Mouse (Mus musculus) B cell, adult 62 days (primary cell): ENCODE data around the gene Pnpla2. TPM values are rescaled to one million over a fixed set of nuclear protein-coding genes. Genes with fewer than 3 reads are reported as not detected.

ENCODE experiments used
- total RNA-seq: library from RNA; stranded (reverse); gene quantifications from 4 replicates; pipeline ENCODE4 v1.2.4, GENCODE M21; 2023

Pnpla2 gene
- 48.4 to 57.9 TPM (median 51.2 TPM) in 4 replicates for total RNA-seq

DNA sequence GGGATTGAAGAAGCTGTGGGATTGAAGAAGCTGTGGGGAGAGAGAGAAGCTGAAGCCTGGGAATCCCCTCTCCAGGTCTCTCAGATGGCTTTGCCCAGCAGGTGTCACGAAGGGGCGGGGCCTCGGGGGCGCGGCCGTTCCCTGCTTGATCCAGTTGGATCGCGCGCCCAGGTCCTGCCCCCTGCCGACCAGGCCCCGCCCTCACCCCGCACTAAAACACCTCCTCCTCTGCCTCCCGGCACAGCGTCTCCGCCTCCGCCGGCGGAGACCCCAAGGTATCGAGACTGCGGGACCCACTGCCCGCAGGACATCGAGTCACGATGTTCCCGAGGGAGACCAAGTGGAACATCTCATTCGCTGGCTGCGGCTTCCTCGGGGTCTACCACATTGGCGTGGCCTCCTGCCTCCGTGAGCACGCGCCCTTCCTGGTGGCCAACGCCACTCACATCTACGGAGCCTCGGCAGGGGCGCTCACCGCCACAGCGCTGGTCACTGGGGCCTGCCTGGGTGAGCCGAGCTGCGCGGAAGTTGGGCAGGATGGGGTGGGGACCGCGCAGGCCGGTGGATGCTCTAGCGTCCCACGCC is at the start of gene Pnpla2:
Gene Pnpla2 (plus strand): TSS at position 232 of the 585 bp plus-strand sequence.

DNA sequence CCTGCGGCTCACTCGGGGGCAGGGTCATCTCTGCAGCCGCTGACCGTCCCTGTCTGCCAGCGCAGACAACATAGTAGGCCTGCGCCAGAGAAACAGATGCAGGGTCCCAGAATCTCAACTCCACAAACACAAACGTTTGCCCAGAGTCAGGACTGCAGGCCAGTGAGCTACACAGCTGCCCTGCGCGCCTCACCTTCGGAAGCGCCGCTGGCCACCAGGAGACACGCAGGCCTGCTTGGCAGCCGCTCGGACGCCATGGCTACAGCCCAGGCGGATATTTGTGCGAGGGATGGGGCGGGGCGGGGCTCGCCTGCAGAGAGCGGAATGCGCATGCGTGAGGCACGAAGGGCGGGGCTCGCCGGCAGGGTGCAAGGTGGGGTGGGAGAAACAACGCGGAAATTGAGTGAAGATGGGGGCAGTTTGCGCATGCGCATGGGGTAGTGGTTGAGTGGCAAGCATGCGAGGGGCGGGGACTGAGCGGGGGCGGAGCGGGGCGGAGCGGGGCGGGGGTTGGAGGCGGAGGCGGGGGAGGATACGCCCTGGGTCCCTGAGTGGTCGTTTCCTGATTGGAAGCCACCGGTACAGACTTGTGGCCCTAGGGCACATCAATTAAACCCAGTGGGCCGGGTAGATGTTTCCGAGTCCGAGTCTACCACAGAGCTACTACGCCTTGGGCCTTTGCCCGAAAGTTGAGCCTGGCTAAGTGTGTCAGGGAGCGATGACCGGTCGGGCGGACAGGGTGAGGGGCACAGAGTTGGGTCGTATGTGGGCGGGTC is 41.0 kb upstream of the Pnpla2 start, which contains the start of gene Gatd1:
Gene Gatd1 (minus strand): TSS at position 328 of the 776 bp plus-strand sequence.

DNA sequence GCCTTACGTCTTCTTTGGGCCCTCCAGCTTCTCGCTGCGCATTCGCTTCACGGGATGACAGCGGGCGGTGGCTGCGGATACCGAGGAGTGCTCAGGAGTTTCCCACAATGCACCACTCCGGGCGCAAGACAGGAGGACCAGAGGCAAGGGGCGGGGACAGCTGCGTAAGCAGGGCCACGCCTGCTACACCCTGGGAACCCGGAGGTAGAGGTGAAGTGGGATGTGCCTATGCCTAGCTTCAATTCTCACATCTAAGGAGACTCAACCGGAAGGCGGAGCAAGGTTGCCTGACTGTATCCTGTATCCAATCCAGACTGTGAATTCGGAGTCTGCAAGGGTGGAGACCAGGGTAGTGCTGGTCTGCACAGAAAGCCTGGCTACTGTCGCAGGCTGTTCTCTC is 25.7 kb upstream of the Pnpla2 start, which contains the start of gene Cend1:
Gene Cend1 (minus strand): TSS at position 182 of the 400 bp plus-strand sequence.

DNA sequence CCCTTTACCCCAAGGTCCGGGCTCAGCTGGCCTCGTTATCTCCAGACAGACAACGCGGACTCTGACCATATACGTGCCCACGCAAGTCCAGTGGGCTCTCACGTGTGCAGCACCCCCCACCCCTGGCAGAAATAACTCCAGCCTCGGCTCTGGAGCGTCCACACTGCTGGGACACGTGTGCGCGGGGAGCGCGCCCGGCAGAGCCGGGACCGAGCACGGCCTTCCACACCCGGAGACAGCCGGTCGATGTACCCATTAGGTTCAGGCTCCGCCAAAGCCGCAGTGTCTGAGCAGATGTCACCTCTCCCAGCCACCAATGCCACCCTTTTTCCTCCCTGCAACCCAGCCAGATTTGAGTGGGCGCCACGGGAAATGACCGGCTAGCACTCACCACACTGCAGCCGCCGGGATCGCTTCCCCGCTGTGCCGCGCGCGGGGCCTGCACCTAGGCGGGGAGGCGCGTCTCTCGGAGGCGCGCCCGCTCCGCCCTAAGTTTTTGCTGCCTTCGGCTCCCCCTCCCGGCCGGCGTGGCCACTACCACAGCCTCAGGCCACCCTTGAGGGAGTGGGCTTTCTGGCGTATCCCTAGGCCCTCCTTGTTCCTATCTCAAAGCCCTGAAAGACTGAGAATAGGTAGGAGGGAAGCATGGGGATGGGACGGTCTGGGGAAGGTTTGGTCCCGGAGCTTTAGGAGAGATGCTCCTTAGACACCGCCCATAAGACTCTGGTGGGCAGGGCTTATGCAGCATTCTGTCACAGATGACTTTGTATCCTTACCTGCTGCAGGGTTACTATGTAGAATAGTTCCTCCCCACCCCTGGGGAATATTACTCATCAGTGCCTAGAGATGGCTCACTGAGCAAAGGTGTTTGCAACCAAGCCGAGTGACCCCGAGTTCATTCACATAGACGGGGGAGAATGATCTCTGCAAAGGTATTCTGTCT is 17.5 kb upstream of the Pnpla2 start, which contains the start of gene Slc25a22:
Gene Slc25a22 (minus strand): TSS at position 715 of the 943 bp plus-strand sequence.

DNA sequence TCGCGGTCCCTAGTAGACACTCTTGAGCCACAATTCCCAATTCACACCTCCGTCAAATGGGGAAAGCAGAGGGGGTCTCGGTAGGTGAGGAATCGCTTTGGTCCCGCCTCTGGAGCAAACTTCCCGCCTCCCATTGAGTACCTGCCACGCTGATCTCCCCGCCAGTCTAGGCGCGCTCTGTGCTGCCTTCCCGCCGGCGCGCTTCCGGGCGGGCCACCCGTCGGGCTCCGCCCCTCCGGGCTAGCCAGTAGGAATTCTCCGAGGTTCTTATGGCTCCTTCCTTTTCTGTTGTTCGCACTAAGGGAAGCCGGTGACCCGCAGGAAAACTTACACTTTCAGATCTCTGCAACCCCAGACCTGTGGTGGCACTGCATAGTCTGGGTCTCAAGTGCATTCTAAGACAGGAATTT is 11.2 kb upstream of the Pnpla2 start, which contains the start of gene Pidd1:
Gene Pidd1 (minus strand): TSS at position 198 of the 410 bp plus-strand sequence.

DNA sequence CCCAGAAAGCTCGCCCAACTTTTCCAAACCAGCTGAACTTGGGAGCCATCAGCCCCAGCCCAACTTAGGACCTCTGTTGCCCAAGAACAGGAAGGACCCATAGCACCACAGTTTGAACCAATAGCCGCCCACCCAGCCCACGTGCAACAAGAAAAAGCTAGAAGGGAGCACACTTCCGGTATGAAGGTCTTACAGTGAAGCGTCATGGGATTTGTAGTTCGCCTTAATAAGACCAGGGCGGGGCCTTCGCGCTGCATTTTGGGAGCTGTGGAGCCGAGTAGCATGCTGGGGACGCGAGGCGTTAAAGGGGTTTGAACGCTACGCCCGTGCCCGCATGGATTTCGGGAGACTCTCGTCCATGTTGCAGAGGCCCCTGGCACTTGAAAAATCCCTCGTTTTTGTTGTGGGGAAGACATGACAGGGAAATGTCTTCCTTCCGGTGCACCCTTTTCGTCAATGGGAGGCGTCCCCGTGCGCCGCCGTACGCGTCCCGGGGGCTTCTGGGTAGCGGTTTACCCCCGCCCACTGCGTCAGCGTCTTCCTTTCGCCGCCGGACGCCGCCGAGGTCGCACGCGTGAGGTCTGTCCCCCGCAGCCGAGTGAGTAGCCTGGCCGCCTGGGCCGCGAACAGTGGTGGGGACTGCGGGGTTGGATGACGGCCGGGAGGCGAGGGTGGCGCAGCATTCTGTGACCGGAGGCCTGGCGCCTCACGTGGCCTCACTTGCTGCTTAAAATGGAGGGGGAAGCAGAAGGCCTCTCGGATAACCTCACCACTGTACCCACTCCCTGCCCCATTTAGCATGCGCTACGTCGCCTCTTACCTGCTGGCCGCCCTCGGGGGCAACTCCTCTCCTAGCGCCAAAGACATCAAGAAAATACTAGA is 7.6 kb upstream of the Pnpla2 start, which contains the start of gene Rplp2:
Gene Rplp2 (plus strand): TSS at position 261 of the 882 bp plus-strand sequence.

DNA sequence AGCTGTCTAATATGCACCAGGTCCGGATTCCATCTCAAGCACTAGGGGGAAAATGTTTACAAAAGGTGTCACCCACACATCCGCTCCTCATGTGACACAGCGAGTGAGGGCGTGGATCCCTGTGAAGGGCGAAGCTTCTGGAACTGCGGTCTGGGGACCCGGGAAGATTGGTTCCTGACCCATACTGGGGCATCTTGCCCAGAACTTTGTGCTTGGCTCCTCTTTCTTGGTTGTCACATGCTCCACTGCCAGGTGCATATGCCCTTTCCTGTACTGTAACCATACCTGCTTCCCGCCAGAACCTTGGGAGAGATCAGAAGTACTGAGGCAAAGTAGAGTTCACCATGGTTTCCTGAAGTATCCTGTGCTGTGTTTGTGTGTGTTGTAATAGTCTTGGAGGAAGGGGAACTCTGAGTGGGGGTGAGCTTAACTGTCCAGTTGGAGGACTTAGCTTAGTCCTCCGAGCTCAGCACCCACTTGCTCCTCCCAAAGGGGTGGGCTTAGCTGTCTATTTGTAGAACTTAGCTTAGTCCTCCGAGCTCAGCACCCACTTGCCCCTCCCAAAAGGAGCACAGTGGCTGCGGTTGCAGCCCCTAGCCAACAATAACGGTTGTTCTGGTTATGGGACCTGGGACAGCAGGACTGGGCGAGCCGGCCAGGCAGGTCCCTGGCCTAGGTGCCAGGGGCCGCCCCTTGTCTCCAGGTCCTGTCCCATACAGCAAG is 5.6 kb downstream of the Pnpla2 start, which contains the start of gene Cracr2b:
Gene Cracr2b (plus strand): TSS at position 704 of the 723 bp plus-strand sequence.

DNA sequence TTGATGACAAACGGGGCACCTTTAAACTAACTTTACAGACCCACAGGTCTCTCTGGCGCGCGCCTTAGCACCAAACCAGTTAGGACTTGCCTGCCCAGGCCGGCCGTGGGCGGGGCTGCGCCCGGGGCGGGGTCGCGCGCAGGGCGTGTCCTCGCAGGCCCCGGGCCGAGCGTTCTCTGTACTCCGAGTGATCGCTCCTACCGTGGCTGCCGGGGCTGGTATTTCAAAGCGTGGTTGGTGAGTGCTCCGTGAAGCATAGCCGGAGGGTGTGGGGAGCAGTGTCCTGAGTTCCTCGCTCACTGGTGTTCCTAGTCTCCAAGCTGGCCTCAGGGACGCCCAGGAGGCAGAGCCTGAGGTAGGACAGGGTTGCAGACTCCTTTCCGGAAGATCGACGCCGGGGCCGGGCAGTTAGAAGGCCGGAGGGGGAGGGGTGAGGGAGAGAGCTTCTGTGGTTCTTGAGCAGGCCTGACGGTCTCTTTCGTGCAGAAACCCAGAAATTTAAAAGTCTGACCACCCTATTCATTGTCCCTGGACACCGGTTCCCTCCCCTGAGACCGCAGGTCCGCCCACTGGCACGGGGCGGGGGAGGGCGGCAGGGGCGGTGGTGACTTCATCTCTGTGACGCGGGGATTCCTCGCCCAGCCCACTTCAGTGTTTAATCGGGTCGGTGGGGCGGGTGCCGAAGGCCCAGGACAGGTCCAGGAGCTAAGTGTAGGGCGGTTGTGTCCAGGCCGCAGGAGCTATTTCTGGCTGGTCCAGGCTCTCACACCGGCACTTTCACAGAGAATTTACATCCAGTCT is 12.4 kb downstream of the Pnpla2 start, which contains the start of gene Cd151:
Gene Cd151 (plus strand): TSS at position 163 of the 801 bp plus-strand sequence.

DNA sequence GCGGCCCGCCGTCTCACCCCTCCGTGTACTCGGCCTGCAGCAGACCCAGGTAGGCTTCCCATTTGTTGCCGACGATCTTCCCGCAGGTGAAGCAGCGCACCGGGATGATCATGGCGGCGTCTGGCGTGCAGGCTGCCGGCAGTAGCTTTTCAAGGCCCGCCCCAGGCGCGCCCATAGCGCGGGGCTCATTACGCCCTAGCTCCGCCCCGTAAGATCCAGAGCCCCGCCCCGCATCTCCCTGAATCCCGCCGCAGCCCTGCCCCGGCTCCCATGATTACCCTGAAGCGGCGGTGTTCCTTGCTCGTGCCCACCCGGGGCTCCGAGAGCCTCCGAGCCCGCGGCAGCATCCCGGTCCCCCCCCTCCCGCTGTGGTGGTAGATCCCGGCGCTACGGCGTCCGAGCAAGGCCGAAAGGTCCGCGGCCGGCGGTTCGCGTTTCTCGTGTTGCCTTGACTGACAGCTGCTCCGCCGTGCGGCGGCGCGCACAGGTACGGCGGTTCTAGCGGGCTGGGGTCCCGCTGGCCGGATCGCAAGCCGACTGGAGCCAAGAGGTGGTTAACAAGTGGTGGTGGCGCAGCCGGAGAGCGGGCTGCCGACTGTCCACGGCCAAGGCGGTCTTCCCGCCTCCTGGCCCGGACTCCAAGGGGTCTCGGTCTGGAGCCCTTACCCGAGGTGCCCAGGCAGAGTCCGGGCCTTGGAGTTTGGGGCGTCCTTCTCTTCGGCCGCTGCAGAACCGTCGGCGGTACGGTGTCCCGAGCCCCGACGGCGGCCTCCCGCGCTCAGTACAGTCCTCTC is 20.2 kb downstream of the Pnpla2 start, which contains the start of the genes Polr2l and Tspan4:
Gene Polr2l (minus strand): TSS at position 122 of the 794 bp plus-strand sequence.
Gene Tspan4 (plus strand): TSS at position 230 of the 794 bp plus-strand sequence.

Other genes starting within 250 kb of the Pnpla2 start
- gene Lmntd2, start 241.1 kb upstream of the Pnpla2 start, total RNA-seq = 3.9 to 5.0 TPM (median 4.8 TPM) in 4 replicates
- 8.9 to 16.1 TPM (median 13.3 TPM) in 4 replicates for gene Rassf7, start 239.3 kb upstream of the Pnpla2 start, total RNA-seq
- 147 to 159 TPM (median 152 TPM) in 4 replicates for gene Phrf1, start 226.4 kb upstream of the Pnpla2 start, total RNA-seq
- gene Irf7, start 188.7 kb upstream of the Pnpla2 start, total RNA-seq = 33.8 to 42.4 TPM (median 37.0 TPM) in 4 replicates
- not detected in 4 replicates for gene Cdhr5, start 178.4 kb upstream of the Pnpla2 start, total RNA-seq
- gene Sct, start 176.1 kb upstream of the Pnpla2 start, total RNA-seq = not detected in 4 replicates
- gene Drd4, start 163.2 kb upstream of the Pnpla2 start, total RNA-seq = not detected in 4 replicates
- gene Deaf1, start 127.5 kb upstream of the Pnpla2 start, total RNA-seq = 33.5 to 54.6 TPM (median 42.7 TPM) in 4 replicates
- 15.2 to 22.8 TPM (median 16.4 TPM) in 4 replicates for gene Tmem80, start 127.5 kb upstream of the Pnpla2 start, total RNA-seq
- 1.0 to 1.3 TPM in 2 of 4 replicates, not detected in the others for gene Eps8l2, start 116.3 kb upstream of the Pnpla2 start, total RNA-seq
- gene Taldo1, start 63.0 kb upstream of the Pnpla2 start, total RNA-seq = 130 to 142 TPM (median 131 TPM) in 4 replicates
- 31.5 to 40.0 TPM (median 35.3 TPM) in 4 replicates for gene Gatd1, start 41.1 kb upstream of the Pnpla2 start, total RNA-seq
- gene Cend1, start 25.7 kb upstream of the Pnpla2 start, total RNA-seq = not detected in 4 replicates
- 37.9 to 49.5 TPM (median 44.6 TPM) in 4 replicates for gene Slc25a22, start 17.3 kb upstream of the Pnpla2 start, total RNA-seq
- gene Pidd1, start 11.2 kb upstream of the Pnpla2 start, total RNA-seq = 6.9 to 9.3 TPM (median 7.8 TPM) in 4 replicates
- gene Rplp2, start 7.8 kb upstream of the Pnpla2 start, total RNA-seq = 2,356 to 2,462 TPM (median 2,431 TPM) in 4 replicates
- gene Cracr2b, start 5.9 kb downstream of the Pnpla2 start, total RNA-seq = not detected in 4 replicates
- gene Cd151, start 12.2 kb downstream of the Pnpla2 start, total RNA-seq = 11.2 to 13.1 TPM (median 12.1 TPM) in 4 replicates
- gene Polr2l, start 19.9 kb downstream of the Pnpla2 start, total RNA-seq = 14.1 to 17.7 TPM (median 14.9 TPM) in 4 replicates
- 1.0 to 2.8 TPM (median 1.1 TPM) in 4 replicates for gene Tspan4, start 20.0 kb downstream of the Pnpla2 start, total RNA-seq
- 18.5 to 24.9 TPM (median 20.6 TPM) in 4 replicates for gene Chid1, start 84.7 kb downstream of the Pnpla2 start, total RNA-seq
- gene Ap2a2, start 107.0 kb downstream of the Pnpla2 start, total RNA-seq = 35.6 to 44.2 TPM (median 42.8 TPM) in 4 replicates
- not detected in 4 replicates for gene Muc6, start 200.1 kb downstream of the Pnpla2 start, total RNA-seq
- gene Muc2, start 235.1 kb downstream of the Pnpla2 start, total RNA-seq = 0.72 TPM in 1 of 4 replicates, not detected in the others